In the genomic region with DNA sequence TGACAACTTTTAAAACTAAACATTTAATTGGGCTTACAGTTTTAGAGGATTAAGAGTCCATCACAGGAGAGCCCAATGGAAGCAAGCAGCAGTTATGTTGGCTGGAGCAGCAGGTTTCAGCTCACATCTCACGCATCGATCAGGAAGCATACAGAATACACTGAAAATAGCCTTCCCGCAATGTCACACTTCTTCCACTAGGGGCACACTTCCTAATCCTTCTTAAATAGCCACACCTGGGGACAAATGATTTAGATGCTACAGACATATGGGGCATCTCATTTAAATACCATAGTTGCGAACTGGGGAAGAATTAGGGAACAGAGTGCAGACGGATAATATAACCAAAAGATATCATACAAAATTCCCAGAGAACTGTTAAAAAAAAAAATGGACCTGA, we compare ENCODE assay signal across 22 mouse cellular contexts.
DNase-seq lines count a peak whose midpoint lies in the region; ATAC-seq and TF ChIP-seq lines count a peak whose summit lies in the region.
"Had no signal": no experiment of that assay in that cellular context is flagged by ENCODE, and none has a peak within 500 bp of the region (broad histone marks: within the 10 kb centered on the region; RNA-seq: fewer than 3 reads in every experiment).

No protein-coding gene starts in this region.

- no peaks in the 10 kb centered on the region for H3K9me3 ChIP-seq in kidney, postnatal 0 days (replicated peaks; ENCODE audit: low read length)
- H3K9me3 ChIP-seq: liver, embryonic 13.5 days; midbrain, embryonic 12.5 days had no signal

- peak; percentile 42 for TF ChIP-seq CTCF in kidney, postnatal 0 days (IDR thresholded peaks at IDR 0.05; ENCODE audit: low read depth)

- no peak overlapping the region for H3K27ac ChIP-seq in kidney, postnatal 0 days
- H3K27ac ChIP-seq: liver, embryonic 13.5 days; midbrain, embryonic 12.5 days had no signal

- H3K4me1 ChIP-seq in kidney, postnatal 0 days (replicated peaks; ENCODE audit: insufficient read depth, low read length) = no peaks in the 10 kb centered on the region
- H3K4me1 ChIP-seq: liver, embryonic 13.5 days; midbrain, embryonic 12.5 days had no signal

- no peak overlapping the region for H3K4me3 ChIP-seq in kidney, postnatal 0 days (replicated peaks; ENCODE audit: low read depth, low read length)
- H3K4me3 ChIP-seq: liver, embryonic 13.5 days; midbrain, embryonic 12.5 days had no signal

- ATAC-seq in kidney, postnatal 0 days (replicated peaks; ENCODE audit: low FRiP score, low read depth) = no peak
- ATAC-seq: intestine, embryonic 16.5 days had no signal

- no peaks in the 10 kb centered on the region for H3K27me3 ChIP-seq in kidney, postnatal 0 days (ENCODE audit: insufficient read depth, low read length)
- H3K27me3 ChIP-seq: CH12.LX; liver, embryonic 13.5 days; midbrain, embryonic 12.5 days had no signal

- H3K4me2 ChIP-seq in kidney, postnatal 0 days (ENCODE audit: low read length) = no peak overlapping the region
- H3K4me2 ChIP-seq: heart, embryonic 11.5 days; liver, embryonic 13.5 days; midbrain, embryonic 12.5 days had no signal

- H3K9ac ChIP-seq in kidney, postnatal 0 days (ENCODE audit: low read depth, low read length) = no peak overlapping the region
- H3K9ac ChIP-seq: liver, embryonic 13.5 days; midbrain, embryonic 12.5 days had no signal

- no peaks in the 10 kb centered on the region for H3K36me3 ChIP-seq in kidney, postnatal 0 days (ENCODE audit: insufficient read depth, low read length)
- H3K36me3 ChIP-seq: liver, embryonic 13.5 days; midbrain, embryonic 12.5 days had no signal

- 77% methylated on average over 5 of the region's 5 CpGs for WGBS in kidney, postnatal 0 days

- DNase-seq in embryo, embryonic 10 days (ENCODE audit: low spot score) = peak; percentile 14
- no peak for DNase-seq in embryo, embryonic 9.5 days (ENCODE audit: extremely low spot score)
- DNase-seq in kidney, postnatal 0 days (ENCODE audit: low spot score) = no peak
- DNase-seq in kidney, postnatal 4 days = no peak
- peak; percentile 10 for DNase-seq in 3T3-L1 (ENCODE audit: low read depth, low spot score)
- peak; percentile 25 for DNase-seq in embryo, embryonic 10.5 days (ENCODE audit: low spot score)
- no peak for DNase-seq in urinary bladder, postnatal 25 days (ENCODE audit: low spot score)
- DNase-seq in frontal cortex, postnatal 25 days (ENCODE audit: low spot score in 2 of 2) = no peak
- DNase-seq: adrenal gland, adult 8-10 months; cerebellum, adult 8-10 months; gastrocnemius, postnatal 14 days; heart, postnatal 4 days; kidney, postnatal 25 days; left cerebral cortex, postnatal 4 days; liver, embryonic 13.5 days; lung, postnatal 4 days; right cerebral cortex, postnatal 25 days; thymus, adult 2 months had no signal

Comparison
In these comparisons a context has a peak if more than half of its experiments do, and no peak if none do; other contexts are left out.
1. DNase-seq: peak in embryo, embryonic 10 days (single experiment), 3T3-L1 (single experiment) and embryo, embryonic 10.5 days (single experiment); none in embryo, embryonic 9.5 days (single experiment), kidney, postnatal 0 days (single experiment), kidney, postnatal 4 days (0 of 2), urinary bladder, postnatal 25 days (single experiment) and frontal cortex, postnatal 25 days (0 of 2).